Mouse (Mus musculus): ENCODE results near the gene Gm5901. TPM values are rescaled to one million over a fixed set of nuclear protein-coding genes. Genes with fewer than 3 reads are reported as not detected.

Gene Gm5901
- polyA plus RNA-seq, 1 experiment, result not detected

- Histone ChIP-seq H3K27ac (replicated peaks; ENCODE audit: low read depth, low read length) (no peak within 1 kb of the TSS), H3K4me3 (ENCODE audit: insufficient read depth, low read depth, low read length) (no peak within 1 kb of the TSS), H3K4me1 (ENCODE audit: control insufficient read depth, insufficient read depth, insufficient read length, low read length) (no peaks in the 10 kb centered on the region)
Measured at GRCm38 (mm10) chr7:105425424-105426043, 50.7 kb downstream of the Gm5901 start, which contains the start of gene Cckbr. Gene Cckbr, plus strand, starts transcription at chr7:105425731.

GRCm38 (mm10) chr7:105426051-105426450, 51.2 kb downstream of the Gm5901 start:
- Histone ChIP-seq H3K27ac (replicated peaks; ENCODE audit: low read depth, low read length) (no peak overlapping the region), H3K4me3 (ENCODE audit: insufficient read depth, low read depth, low read length) (no peak overlapping the region), H3K4me1 (ENCODE audit: control insufficient read depth, insufficient read depth, insufficient read length, low read length) (no peaks in the 10 kb centered on the region)

Other genes with a start within 250 kb of the Gm5901 start
- not detected in 2 replicates for gene Olfr683, start 228.0 kb upstream of the Gm5901 start, polyA plus RNA-seq (2012; ENCODE audit: insufficient read depth, insufficient read length, missing spikeins)
- gene Olfr684, start 211.4 kb upstream of the Gm5901 start, polyA plus RNA-seq (2012; ENCODE audit: insufficient read depth, insufficient read length, missing spikeins), result not detected in 2 replicates
- gene Olfr685, start 189.0 kb upstream of the Gm5901 start, polyA plus RNA-seq (2012; ENCODE audit: insufficient read depth, insufficient read length, missing spikeins), result not detected in 2 replicates
- gene Olfr686, start 167.6 kb upstream of the Gm5901 start, polyA plus RNA-seq (2012; ENCODE audit: insufficient read depth, insufficient read length, missing spikeins), result not detected in 2 replicates
- gene Olfr688, start 86.9 kb upstream of the Gm5901 start, polyA plus RNA-seq (2012; ENCODE audit: insufficient read depth, insufficient read length, missing spikeins), result not detected in 2 replicates
- not detected in 2 replicates for gene Olfr689, start 63.9 kb upstream of the Gm5901 start, polyA plus RNA-seq (2012; ENCODE audit: insufficient read depth, insufficient read length, missing spikeins)
- not detected in 2 replicates for gene Olfr690, start 40.9 kb upstream of the Gm5901 start, polyA plus RNA-seq (2012; ENCODE audit: insufficient read depth, insufficient read length, missing spikeins)
- gene Olfr691, start 32.8 kb upstream of the Gm5901 start, polyA plus RNA-seq (2012; ENCODE audit: insufficient read depth, insufficient read length, missing spikeins), result not detected in 2 replicates
- gene Olfr692, start 6.8 kb upstream of the Gm5901 start, polyA plus RNA-seq (2012; ENCODE audit: insufficient read depth, insufficient read length, missing spikeins), result not detected in 2 replicates
- 13.1 and 14.5 TPM in 2 replicates for gene Fam160a2, start 25.0 kb downstream of the Gm5901 start, polyA plus RNA-seq (2012; ENCODE audit: insufficient read depth, insufficient read length, missing spikeins)
- not detected in 2 replicates for gene Cnga4, start 29.5 kb downstream of the Gm5901 start, polyA plus RNA-seq (2012; ENCODE audit: insufficient read depth, insufficient read length, missing spikeins)
- gene Cckbr, start 50.7 kb downstream of the Gm5901 start, polyA plus RNA-seq (2012; ENCODE audit: insufficient read depth, insufficient read length, missing spikeins), result not detected in 2 replicates
- 26.8 and 32.1 TPM in 2 replicates for gene Cavin3, start 107.3 kb downstream of the Gm5901 start, polyA plus RNA-seq (2012; ENCODE audit: insufficient read depth, insufficient read length, missing spikeins)
- 66.9 and 75.0 TPM in 2 replicates for gene Smpd1, start 179.3 kb downstream of the Gm5901 start, polyA plus RNA-seq (2012; ENCODE audit: insufficient read depth, insufficient read length, missing spikeins)
- 4.7 and 5.9 TPM in 2 replicates for gene Apbb1, start 206.6 kb downstream of the Gm5901 start, polyA plus RNA-seq (2012; ENCODE audit: insufficient read depth, insufficient read length, missing spikeins)
- gene Hpx, start 225.1 kb downstream of the Gm5901 start, polyA plus RNA-seq (2012; ENCODE audit: insufficient read depth, insufficient read length, missing spikeins), result 2.8 TPM in 1 of 2 replicates, not detected in the other

Measured in brown adipose tissue, adult 24 weeks (tissue).